Mouse (Mus musculus): ENCODE data around the gene Trim38. TPM values are rescaled to one million over a fixed set of nuclear protein-coding genes. Genes with fewer than 3 reads are reported as not detected.

Gene Trim38
- total and polyA plus RNA-seq, 3 experiments = 0.11 TPM; not detected in 2

DNA sequence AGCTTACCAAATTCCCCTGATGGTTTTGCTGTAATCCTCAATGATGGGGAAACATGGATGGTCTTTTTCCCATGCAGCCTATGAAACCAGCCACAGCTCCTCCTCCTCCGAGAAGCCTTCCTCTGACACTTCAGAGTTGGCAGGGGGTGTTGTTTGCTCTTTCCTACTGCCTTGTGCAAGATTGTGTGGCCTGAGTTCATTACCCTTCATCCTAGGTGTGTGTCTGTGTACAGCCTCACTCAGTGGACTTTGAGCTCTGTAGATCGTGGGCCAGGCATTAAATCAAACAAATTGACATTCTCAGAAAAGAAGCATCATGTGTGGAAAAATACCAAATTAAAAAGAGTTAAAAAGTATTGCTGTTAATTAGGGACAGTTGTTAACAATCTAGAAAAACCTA, 34.8 kb downstream of the Trim38 start:
- Histone ChIP-seq H3K27ac (ENCODE audit: insufficient read depth, low read depth) (no peak overlapping the region), H3K9me3 (replicated peaks; ENCODE audit: low read length) (no peaks in the 10 kb centered on the region), H3K4me2 (ENCODE audit: insufficient read depth, low read depth, poor library complexity, severe bottlenecking) (no peak overlapping the region), H3K4me3 (replicated peaks in 1 of 3; ENCODE audit: low read depth in 2 of 3, low read length in 2 of 3, poor library complexity in 1 of 3) (no peak overlapping the region), H3K36me3 (replicated peaks in 1 of 2; ENCODE audit: control insufficient read depth in 1 of 2, insufficient read depth in 1 of 2, low read length in 1 of 2) (no peaks in the 10 kb centered on the region), H3K9ac (ENCODE audit: insufficient read depth, low read depth) (no peak overlapping the region), H3K79me2 (replicated peaks; ENCODE audit: control insufficient read depth, extremely low read depth, insufficient read depth, poor library complexity, severe bottlenecking) (no peaks in the 10 kb centered on the region), H3K27me3 (replicated peaks) (no peaks in the 10 kb centered on the region), H3K4me1 (ENCODE audit: control insufficient read depth in 1 of 2, insufficient read depth in 2 of 2) (peaks cover 7 to 8% of the 10 kb centered on the region in 2 experiments)
- TF ChIP-seq MAZ (IDR thresholded peaks at IDR 0.05; ENCODE audit: low read depth, low read length) (no peak), SMC3 (IDR thresholded peaks at IDR 0.05; ENCODE audit: low read depth, low read length) (no peak), ELF1 (IDR thresholded peaks at IDR 0.05; ENCODE audit: low read depth, low read length) (no peak), TCF12 (IDR thresholded peaks at IDR 0.05; ENCODE audit: low read depth, low read length) (no peak), CTCF (conservative IDR thresholded peaks at IDR 0.05 in 1 of 2, IDR thresholded peaks at IDR 0.05 in 1 of 2; ENCODE audit: low read depth in 2 of 2, low read length in 2 of 2) (no peak), IRF4 (IDR thresholded peaks at IDR 0.05; ENCODE audit: low read depth, low read length) (no peak), POLR2AphosphoS2 (IDR thresholded peaks at IDR 0.05; ENCODE audit: low read depth, low read length) (no peak), RAD21 (IDR thresholded peaks at IDR 0.05; ENCODE audit: low read depth, low read length) (no peak)
- dilution Hi-C loops (cut with MboI; ENCODE audit: extremely low pct_ligation_motif_present, extremely low pct_unique_long_range_greater_than_20kb, low sequenced_read_pairs) (no loop called here), in situ Hi-C loops (cut with MboI; ENCODE audit: low pct_ligation_motif_present, low pct_unique_long_range_greater_than_20kb, low sequenced_read_pairs) (no loop called here)
- DNase-seq (ENCODE audit: extremely low read depth) = no peak

DNA sequence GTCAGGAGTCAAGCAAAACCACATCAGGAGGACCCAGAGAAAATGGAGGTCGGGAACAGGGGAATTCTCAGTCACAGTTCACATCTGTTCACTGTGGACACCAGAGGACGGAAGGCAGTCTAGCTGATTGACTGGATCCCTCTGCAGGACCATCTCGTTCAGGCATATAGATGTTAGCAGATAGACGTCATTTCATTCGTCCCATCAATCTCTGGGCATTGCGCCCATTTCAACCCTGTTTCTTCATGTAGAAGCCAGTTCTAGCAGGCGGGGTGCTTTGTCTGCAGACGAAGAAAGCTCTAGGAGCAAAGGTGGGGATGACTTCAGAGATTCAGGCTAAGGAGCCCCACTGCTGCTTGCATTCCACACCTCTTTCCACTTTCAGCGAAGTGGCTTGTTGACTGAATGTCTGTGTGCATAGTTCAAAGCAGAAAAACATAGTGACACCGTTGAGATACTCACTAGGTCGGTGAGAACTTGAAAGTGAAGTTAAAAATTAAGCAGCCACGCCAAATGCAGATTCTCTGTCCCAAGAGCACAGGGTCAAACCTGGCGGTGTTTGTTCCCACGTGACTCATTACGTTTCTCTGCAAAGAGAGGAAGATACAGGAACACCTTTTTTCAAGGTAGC, 36.8 kb downstream of the Trim38 start, which contains the start of gene Slc17a2:
Gene Slc17a2, plus strand, starts transcription at position 572 of the 631 bp plus-strand sequence.
- in situ Hi-C loops (cut with MboI; ENCODE audit: low pct_ligation_motif_present, low pct_unique_long_range_greater_than_20kb, low sequenced_read_pairs) = no loop called here
- TF ChIP-seq USF2 (conservative IDR thresholded peaks at IDR 0.05; ENCODE audit: low read depth, low read length) (no peak), ZC3H11A (IDR thresholded peaks at IDR 0.05; ENCODE audit: low read depth, low read length) (no peak), MXI1 (IDR thresholded peaks at IDR 0.05; ENCODE audit: low read depth, low read length) (no peak), CTCF (conservative IDR thresholded peaks at IDR 0.05 in 1 of 2, IDR thresholded peaks at IDR 0.05 in 1 of 2; ENCODE audit: low read depth in 2 of 2, low read length in 2 of 2) (no peak), TBP (conservative IDR thresholded peaks at IDR 0.05; ENCODE audit: low read depth, low read length) (no peak), POLR2A (IDR thresholded peaks at IDR 0.05; ENCODE audit: low read depth, low read length) (no peak), RAD21 (IDR thresholded peaks at IDR 0.05; ENCODE audit: low read depth, low read length) (no peak), RCOR1 (conservative IDR thresholded peaks at IDR 0.05; ENCODE audit: low read depth, low read length) (no peak), ETS1 (conservative IDR thresholded peaks at IDR 0.05; ENCODE audit: low read depth, low read length) (no peak), CHD1 (IDR thresholded peaks at IDR 0.05; ENCODE audit: low read depth, low read length) (no peak), MAZ (IDR thresholded peaks at IDR 0.05; ENCODE audit: low read depth, low read length) (no peak), UBTF (IDR thresholded peaks at IDR 0.05; ENCODE audit: low read depth, low read length) (no peak), ZNF384 (IDR thresholded peaks at IDR 0.05; ENCODE audit: low read depth, low read length) (no peak), ELF1 (IDR thresholded peaks at IDR 0.05; ENCODE audit: low read depth, low read length) (no peak), CHD2 (IDR thresholded peaks at IDR 0.05; ENCODE audit: low read length) (no peak), BHLHE40 (IDR thresholded peaks at IDR 0.05; ENCODE audit: low read depth, low read length) (no peak)
- no peaks in the 10 kb centered on the region for H3K36me3 ChIP-seq (replicated peaks in 1 of 2; ENCODE audit: control insufficient read depth in 1 of 2, insufficient read depth in 1 of 2, low read length in 1 of 2)
- dilution Hi-C loops (cut with MboI; ENCODE audit: extremely low pct_ligation_motif_present, extremely low pct_unique_long_range_greater_than_20kb, low sequenced_read_pairs) = no loop called here
- H3K79me2 ChIP-seq (replicated peaks; ENCODE audit: control insufficient read depth, extremely low read depth, insufficient read depth, poor library complexity, severe bottlenecking) = no peaks in the 10 kb centered on the region
- no peak within 1 kb of the TSS for H3K27ac ChIP-seq (ENCODE audit: insufficient read depth, low read depth)
- H3K4me3 ChIP-seq (replicated peaks in 1 of 3; ENCODE audit: low read depth in 2 of 3, low read length in 2 of 3, poor library complexity in 1 of 3) = no peak within 1 kb of the TSS
- no peak within 1 kb of the TSS for H3K9ac ChIP-seq (ENCODE audit: insufficient read depth, low read depth)
- no peaks in the 10 kb centered on the region for H3K27me3 ChIP-seq (replicated peaks)
- peak within 1 kb of the TSS; percentile 26 for H3K4me2 ChIP-seq (ENCODE audit: insufficient read depth, low read depth, poor library complexity, severe bottlenecking)
- peaks cover 4 to 5% of the 10 kb centered on the region in 2 experiments; a peak in 2 of 4 replicates for H3K4me1 ChIP-seq (ENCODE audit: control insufficient read depth in 1 of 2, insufficient read depth in 2 of 2)
- DNase-seq (ENCODE audit: extremely low read depth) = no peak
- no peaks in the 10 kb centered on the region for H3K9me3 ChIP-seq (replicated peaks; ENCODE audit: low read length)
